Mouse (Mus musculus) telencephalon, adult 2 months (tissue): ENCODE data around the gene Sema6c.

Experiments
- DNase-seq: peaks from one replicate; pipeline ENCODE4 v3.0.0-alpha.2; 2011; ENCODE audit warnings: low read depth, low spot score

Sema6c gene

GRCm38 (mm10) chr3:95142617-95143011 lies 17.6 kb upstream of the Sema6c start:
- DNase-seq, result no peak

DNA sequence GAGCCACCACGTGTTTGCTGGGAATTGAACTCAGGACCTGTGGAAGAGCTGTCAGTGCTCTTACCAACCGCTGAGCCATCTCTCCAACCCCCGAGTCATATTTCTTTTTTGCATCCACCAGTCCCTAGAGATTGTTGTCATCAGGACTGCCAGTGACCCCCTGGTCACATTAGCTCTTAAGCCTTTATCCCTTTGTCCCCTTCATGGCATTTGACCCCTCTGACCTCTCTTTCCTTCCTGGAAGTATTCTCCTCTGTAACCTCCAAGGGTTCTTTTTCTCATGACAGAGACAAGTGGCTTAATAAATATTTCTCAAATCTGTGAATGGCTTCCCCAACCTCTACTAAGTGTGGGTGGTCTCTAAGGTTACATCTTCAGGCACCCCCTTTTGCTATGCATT lies 12.3 kb upstream of the Sema6c start:
- no peak for DNase-seq

DNA sequence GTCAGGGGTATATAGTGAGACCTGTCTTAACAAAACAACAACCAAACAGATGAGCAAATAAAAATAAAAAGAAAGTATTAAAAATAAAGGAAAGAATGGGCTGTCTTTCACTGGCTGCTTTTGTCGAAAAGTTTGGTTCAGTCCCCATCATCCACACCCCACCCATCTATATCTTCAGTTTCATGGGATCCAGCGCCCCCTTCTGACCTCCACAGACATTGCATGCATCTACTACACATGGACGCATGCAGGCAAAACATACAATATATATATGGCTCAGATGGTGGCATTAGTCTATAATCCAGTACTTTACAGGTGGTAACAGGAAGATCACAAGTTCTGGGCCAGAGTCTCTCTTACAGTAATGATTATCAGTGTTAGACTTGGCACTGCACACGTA lies 6.4 kb upstream of the Sema6c start:
- no peak for DNase-seq

- DNase-seq, result no peak
These were observed 708 bp upstream of the Sema6c start for GRCm38 (mm10) chr3:95159511-95159986.

- DNase-seq, result no peak
These were observed 839 bp downstream of the Sema6c start for GRCm38 (mm10) chr3:95161041-95161551.

DNA sequence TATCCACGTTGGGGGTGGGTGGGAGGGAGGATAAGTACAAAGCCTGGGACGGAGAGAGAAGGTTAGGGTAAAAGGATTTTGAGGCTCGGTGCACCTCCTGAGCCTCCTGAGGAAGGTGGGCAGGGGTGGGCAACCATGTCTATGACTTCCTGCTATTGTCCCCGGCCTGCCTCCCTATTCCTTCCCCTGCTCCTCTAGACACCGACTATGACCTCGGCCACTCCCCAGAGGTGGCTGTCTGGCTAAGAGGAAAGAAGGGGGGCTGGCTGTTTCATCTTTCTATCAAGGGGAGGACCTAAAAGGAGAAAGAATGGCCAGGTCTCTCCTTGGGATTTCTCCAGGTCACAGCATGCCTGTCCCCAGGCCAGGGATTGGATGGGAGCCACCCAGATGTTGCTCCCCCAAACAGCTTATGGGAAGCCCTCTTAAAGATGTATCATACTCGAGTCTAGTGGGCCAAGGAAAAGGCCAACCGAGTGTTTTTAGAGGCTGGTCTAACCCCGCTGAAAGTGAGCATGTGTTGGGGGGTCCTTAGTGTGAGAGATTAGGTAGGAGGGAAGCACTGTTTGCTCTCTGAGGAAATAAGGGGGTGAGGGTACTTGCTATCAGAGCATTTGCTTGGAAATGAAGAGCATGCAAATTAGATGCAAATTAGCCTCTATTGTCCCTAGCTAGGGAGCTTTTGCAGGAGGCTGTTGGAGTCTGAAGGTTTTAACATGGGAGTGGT lies 1.5 kb downstream of the Sema6c start:
- no peak for DNase-seq

DNA sequence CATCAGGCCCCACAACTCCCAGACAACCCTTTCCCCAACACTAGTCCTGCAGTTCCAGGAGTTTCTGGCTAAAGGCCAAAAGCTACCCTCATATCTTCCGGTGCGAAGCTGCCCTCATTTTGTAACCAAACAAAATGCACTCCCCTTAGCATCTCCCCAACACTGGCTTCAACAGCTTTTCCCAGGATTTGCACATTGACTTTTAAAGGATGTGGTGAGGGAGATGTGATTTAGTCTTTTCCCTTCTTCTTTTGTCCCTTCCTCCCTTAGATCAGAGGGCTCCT lies 2.0 kb downstream of the Sema6c start:
- DNase-seq, result no peak

DNA sequence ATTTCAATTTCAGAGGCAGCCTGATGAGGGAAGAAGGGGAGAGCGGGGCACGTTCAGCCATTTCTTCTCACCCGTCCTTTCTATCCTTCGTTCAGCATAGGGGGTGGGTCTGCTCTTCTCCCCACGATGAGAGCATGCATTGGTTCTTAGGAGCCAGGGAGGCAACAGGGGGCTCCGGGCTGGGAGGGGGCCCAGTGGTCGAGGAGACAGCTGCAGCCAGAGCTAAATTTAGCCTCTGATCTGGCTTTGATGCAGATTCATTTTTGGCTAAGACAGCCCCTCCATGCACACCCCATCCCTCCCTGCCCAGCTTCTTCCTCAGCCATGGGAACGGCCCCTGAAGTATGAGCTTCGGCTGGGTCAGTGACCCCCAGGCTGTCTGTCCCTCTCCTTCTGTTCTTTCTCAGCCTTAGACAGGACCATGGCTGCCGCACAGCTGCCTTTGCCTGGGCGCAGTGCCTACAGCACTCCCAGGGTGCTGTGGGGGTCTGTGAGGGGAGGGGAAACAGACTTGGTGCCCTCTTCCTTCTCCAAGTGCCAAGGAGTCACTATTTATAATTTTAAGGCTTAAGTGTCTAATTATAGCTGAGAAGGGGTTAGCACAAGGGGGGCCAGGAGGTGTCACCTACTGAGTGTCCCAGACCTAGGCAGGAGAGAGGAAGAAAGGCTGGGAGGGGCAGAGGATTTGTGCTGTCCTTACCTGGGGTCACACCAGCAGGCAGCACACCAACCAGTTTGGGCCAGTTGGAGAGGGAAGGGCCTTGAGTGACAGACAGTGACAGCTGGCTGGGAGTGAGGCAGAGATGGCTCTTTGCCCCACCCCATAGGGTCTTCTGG lies 3.4 kb downstream of the Sema6c start:
- no peak for DNase-seq

DNA sequence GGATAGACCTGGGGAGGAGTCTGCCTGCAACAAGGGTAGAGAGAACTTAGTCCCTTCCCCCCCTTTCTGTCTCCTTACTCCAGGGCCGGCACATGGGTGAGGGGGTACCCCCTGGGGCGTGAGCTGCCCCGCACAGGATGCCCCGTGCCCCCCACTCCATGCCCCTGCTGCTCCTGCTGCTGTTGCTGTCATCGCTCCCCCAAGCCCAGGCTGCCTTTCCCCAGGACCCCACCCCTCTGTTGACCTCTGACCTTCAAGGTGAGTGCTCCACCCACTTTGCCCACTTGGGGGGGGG lies 3.9 kb downstream of the Sema6c start:
- no peak for DNase-seq

DNA sequence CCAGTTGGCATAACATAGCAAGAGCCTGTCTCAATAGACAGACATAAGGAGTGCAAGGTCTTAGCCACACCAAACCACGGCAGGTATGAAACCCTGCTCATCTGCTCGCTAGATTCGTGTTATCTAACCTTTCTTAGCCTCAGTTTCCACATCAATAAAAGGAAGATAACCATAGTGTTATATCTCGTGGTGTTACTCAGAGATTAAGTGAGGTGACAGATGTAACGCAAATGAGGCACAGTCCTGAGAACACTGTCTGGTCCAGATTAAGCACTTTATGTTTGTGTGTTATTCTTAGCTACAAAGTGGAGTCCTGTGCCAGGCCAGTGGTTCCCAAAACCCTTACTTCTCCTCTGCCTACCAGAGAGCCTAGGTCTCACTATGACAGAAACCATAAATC lies 4.6 kb downstream of the Sema6c start:
- DNase-seq, result no peak

- DNase-seq, result no peak
These were observed 9.7 kb downstream of the Sema6c start for GRCm38 (mm10) chr3:95169996-95170395.

- no peak for DNase-seq
These were observed 10.8 kb downstream of the Sema6c start for GRCm38 (mm10) chr3:95171105-95171504.

GRCm38 (mm10) chr3:95172526-95173255 lies 12.4 kb downstream of the Sema6c start:
- DNase-seq, result no peak

- DNase-seq, result no peak
These were observed 13.1 kb downstream of the Sema6c start for GRCm38 (mm10) chr3:95173256-95173949.

GRCm38 (mm10) chr3:95174011-95174592 lies 13.8 kb downstream of the Sema6c start:
- no peak for DNase-seq

DNA sequence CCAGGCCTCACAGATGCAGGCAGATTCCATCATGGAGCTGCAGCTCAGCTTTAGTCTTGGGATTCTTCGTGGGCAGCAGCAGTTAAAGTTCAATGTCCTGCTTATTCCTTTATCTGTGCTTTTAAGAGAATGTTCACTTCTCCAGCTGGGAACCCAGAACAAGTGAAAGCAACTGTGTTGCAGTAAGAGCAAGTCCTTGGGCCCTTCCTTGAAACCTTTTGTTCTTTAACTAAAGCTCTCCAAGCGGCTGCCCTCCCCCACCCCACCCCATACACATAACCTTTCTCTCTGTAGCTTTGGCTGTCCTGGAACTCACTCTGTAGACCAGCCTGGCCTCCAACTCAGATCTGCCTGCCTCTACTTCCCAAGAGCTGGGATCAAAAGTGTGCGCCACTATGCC lies 16.2 kb downstream of the Sema6c start:
- DNase-seq, result no peak

GRCm38 (mm10) chr3:95177583-95177982 lies 17.3 kb downstream of the Sema6c start:
- no peak for DNase-seq

GRCm38 (mm10) chr3:95178948-95179347 lies 18.7 kb downstream of the Sema6c start:
- DNase-seq, result no peak

GRCm38 (mm10) chr3:95179890-95180289 lies 19.6 kb downstream of the Sema6c start:
- DNase-seq, result no peak

DNA sequence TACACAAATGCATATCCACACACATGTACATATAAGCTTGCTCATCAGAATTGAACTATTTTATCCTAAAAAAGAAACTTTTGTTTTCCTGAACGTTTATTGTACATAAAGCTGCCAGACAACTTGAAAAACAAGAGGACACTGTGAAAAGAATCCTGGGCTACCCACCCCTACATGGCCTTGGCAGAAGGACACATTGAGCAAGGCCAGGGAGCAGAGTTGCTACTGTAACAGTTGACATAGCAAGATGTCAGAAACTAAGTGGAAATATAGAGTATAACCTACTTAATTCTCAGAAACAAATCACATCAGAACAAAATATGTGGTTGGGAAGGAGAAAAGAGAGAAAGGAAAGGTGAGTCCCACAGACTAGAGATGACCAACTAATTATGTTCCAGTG lies 21.6 kb downstream of the Sema6c start:
- DNase-seq, result no peak

DNA sequence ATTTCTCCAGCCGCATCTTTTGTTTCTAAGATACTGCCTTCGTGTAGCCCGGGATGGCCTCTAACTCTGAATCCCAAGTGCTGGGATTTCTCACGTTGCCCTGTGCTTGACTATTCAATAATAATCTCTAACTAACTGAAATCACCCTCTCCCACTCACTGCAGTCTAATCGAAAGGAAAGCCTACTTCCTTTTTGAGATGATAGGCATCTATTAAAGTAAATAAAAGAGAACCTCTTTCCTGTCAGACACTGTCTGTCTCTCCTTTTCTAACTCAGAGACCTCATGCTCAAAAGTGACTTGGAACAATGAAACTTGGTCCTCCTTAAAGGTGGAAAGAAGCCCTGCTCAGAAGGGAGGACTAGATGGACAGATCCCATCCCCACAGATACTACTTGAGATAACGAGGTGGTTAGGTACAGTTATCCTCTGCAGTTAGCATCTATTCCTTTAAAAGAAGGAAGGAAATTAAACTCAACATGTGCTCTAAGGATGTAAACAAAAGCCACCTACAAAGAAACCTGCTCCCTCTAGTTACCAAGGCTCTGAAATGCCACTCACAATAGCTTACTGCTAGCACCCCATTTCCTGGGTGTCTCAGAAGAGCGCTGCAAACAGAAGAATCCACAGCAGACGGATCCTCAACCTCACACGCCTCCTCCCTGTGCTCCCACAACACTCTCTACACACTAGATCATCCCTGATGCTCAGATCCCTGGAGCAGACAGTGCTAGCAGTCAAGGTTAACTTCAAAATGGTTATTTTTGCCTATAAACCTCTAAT lies 24.7 kb downstream of the Sema6c start:
- DNase-seq, result no peak
